Mouse (Mus musculus) kidney, adult 2 months (tissue): ENCODE measurements around the gene Zdhhc22.

Source experiments
- CTCF ChIP-seq: fragments of 200-500 bp; conservative IDR thresholded peaks from 2 replicates; pipeline ENCODE4 v1.5.1; 2011; ENCODE audit warnings: low read depth, mild to moderate bottlenecking, control low read depth, low read length, moderate library complexity, mixed read lengths; ENCODE audit not compliant: insufficient read depth, insufficient read length
- POLR2A ChIP-seq: fragments of 200-500 bp; IDR thresholded peaks from one replicate; pipeline ENCODE4 v1.6.1; 2011; ENCODE audit warnings: low read depth, low read length, control low read depth

DNA sequence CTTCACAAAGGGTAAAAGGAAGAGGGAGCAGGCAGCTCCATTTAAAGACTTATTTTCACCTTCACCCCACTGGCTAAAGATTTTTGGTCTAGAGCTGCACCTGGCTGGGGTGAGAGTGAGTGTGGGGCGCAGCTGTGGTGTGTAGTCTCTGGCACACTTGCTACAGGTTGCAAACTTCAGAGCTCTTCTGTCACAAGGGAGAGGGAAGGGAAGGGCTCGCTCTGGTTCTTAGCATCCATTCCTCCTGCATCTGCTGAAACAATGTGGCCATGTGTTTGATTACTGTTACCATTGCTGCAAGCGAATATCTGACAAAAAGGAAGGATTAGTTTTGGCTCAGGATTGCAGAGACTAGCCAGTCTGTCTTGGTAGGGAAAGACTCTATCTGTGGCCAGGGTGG, 33.2 kb upstream of the Zdhhc22 start:
- TF ChIP-seq POLR2A (no peak), CTCF (no peak)
